Mouse (Mus musculus): Measurements from ENCODE around the gene Jund. TPM values are rescaled to one million over a fixed set of nuclear protein-coding genes. Genes with fewer than 3 reads are reported as not detected.

Jund gene
- total RNA-seq, 2 experiments from 2014 or later, result 41.6 to 68.4 TPM

GRCm38 (mm10) chr8:70674109-70674508 lies 24.6 kb upstream of the Jund start:
- DNase-seq (ENCODE audit: low spot score), result no peak

- no peak for DNase-seq (ENCODE audit: low spot score)
Measured at GRCm38 (mm10) chr8:70674716-70675115, 24.0 kb upstream of the Jund start.

DNA sequence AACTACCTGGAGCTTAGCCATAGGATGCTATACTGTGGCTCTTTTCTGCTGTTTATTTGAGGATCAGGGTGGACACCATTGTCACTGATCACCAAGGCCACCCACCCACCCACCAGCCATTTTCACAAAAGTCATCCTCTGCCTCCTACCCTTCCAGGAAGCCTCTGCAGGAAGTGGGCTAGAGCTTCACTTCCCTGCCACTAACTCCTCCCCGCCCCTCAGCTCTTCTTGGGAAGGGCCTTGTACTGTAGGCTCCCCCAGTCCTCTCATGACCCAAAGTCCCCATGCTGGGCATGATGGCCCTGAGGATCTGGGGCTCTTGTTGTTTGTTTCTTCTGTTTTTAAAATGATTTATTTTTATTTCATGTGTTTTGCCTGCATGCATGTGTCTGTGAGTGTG lies 23.4 kb upstream of the Jund start:
- no peak for DNase-seq (ENCODE audit: low spot score)

DNA sequence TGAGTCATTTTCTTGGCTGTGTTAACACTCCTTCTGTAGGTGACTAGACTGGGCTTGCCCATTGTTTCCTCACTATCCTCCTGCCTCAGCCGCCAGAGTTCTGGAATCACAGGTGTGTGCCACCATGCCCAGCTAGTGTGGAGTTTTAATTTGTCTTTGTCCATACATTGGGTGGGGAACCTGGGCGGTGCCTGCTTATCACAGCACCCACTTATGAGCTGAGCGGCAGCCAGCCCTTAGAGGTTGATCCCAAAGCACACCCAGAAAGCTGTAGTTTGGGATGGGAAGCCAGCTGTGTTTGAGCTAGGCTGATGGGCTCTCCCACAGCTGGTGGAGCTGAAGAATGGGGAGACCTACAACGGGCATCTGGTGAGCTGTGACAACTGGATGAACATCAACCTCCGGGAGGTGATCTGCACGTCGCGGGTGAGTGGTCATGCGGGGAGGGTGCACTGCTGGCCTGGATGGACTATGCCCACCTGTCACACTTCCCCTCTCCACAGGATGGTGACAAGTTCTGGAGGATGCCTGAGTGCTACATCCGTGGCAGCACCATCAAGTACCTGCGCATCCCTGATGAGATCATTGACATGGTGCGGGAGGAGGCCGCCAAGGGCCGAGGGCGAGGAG lies 21.2 kb upstream of the Jund start:
- DNase-seq (ENCODE audit: low spot score), result no peak

GRCm38 (mm10) chr8:70678679-70679078 lies 20.1 kb upstream of the Jund start:
- DNase-seq (ENCODE audit: low spot score), result no peak

DNA sequence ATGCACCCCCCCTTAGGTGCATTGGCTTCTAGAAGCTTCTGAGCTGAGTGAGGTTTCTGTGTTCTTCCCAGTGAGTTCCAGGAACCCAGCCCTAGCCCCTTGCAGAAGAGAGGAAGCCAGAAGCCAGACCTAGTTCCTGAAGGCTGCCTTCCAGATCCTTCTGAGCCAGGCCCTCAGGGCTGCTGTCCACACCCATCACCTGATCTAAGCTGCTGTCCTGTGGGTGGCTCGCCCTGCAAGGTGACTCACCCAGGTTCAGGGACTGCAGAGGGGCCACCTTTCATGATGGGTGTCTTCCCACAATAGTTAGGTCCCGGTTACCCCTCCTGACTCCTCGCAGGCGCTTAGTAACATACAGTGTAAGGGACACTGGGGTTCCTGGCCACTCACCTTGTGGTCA lies 19.3 kb upstream of the Jund start:
- DNase-seq (ENCODE audit: low spot score), result no peak

DNA sequence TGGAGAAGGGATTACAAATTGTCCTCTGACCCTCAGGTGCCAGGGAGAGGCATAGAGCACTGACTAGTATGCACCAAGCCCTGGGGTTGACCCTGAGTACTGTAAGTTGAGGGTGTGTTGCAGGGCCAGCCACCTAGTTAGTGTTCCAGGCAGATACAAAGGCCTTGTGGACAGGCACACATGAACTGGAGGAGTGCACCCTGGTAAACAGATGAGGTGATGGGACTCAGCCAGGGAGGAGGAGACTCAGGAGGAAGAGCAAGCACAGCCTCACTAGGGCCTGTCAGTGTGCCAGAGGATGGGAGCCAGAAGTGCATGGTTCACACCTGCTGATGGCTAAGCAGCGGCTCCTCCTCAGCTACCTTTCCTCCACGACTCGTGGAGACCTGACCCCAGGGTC lies 18.7 kb upstream of the Jund start:
- no peak for DNase-seq (ENCODE audit: low spot score)

DNA sequence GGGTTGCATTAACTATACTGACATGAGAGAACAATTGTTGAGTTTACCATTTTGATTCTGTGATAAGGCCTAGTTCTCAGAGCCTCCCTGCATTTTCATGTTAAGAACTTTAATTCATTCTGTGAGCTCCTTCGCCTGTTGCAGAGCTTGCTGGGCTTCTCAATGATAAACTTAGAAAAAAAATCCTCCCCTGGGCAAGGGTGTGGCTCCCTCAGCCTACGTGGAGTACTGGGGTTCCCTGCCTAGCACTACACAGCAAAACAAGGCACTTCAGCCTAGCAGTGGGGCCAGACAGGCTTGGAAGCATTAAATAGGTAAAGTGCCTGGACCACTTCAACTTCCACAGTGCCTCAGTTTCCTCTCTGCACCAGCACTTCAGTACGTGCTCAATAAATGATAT lies 17.3 kb upstream of the Jund start:
- DNase-seq (ENCODE audit: low spot score), result no peak

- peak; percentile 91 for DNase-seq (ENCODE audit: low spot score)
Measured at GRCm38 (mm10) chr8:70682193-70682592, 16.6 kb upstream of the Jund start.

- no peak for DNase-seq (ENCODE audit: low spot score)
Measured at GRCm38 (mm10) chr8:70682692-70683091, 16.1 kb upstream of the Jund start.

DNA sequence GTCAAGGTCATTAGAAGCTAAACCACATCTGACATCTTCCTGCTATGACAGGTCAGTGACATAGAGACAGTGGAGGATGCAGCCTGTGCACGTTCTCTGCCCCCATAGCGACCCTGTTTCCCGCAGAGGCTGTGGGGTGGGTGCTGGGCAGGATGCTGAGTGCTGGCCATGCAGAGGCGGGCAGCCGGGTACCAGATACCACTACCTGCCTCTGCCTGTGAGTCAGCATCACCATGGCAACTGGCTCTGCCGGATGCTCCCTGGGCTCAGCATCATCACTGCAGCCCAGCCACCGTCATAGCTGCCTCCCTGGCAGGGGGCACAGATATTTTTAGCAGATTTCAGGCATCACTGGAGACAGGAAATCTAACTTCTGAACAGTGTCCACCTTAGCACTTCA lies 14.5 kb upstream of the Jund start:
- DNase-seq (ENCODE audit: low spot score), result no peak

DNA sequence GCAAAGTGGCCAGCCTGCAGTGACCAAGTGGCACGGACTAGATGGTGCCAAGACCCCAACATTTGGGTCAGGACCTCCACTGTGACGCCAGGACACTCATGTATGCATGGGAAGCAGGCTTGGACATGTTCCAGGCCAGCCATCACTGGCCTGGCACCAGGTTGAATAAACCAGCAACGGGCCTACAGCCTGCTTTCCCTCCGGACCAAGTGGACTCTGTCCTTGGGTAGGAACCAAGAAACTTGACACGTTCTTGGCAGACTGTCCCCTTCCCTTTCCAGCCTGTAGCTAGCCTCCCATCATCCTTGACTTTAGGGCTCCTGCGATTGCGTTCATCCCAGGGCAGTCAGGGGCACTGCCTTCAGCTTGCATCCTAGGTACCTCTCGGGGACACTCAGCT lies 11.2 kb upstream of the Jund start:
- DNase-seq (ENCODE audit: low spot score), result peak; percentile 90

DNA sequence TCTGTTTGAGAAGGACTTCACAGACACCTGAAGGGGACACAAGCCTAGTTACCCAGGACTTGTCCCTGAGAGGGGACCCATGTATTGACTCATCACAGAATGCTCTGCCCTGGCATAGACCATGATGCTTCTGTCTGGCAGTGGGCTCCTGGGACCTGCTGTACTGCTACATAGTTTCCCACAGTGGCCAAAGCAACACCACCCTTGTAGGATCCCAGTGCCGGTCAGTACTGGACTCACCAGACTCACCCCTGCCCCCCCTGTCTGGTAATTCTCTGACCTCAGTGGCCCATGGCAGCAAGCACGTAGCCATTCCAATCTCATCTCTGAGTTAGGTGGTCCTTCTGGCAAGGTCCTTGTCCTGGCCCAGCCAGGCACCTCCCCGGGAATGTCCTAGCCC lies 10.6 kb upstream of the Jund start:
- no peak for DNase-seq (ENCODE audit: low spot score)

GRCm38 (mm10) chr8:70689892-70690390 lies 8.8 kb upstream of the Jund start:
- no peak for DNase-seq (ENCODE audit: low spot score)

DNA sequence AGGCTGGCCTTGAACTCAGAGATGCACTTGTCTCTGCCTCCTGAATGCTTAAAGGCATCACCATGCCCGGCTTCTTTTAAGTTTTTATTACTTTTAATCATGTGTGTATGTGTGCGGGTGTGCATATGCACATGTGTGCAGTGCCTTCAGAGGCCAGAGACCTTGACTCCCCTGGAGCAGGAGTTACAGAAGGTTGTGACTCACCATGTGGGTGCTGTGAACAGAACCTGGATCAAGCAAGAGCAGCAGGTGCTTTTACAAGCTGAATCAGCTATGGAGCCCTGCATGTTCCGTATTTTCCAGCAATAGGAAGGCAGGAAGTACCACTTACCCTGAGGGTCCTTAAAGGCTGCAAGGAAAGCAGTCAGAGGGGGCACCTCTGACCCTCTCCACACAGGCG lies 7.5 kb upstream of the Jund start:
- no peak for DNase-seq (ENCODE audit: low spot score)

DNA sequence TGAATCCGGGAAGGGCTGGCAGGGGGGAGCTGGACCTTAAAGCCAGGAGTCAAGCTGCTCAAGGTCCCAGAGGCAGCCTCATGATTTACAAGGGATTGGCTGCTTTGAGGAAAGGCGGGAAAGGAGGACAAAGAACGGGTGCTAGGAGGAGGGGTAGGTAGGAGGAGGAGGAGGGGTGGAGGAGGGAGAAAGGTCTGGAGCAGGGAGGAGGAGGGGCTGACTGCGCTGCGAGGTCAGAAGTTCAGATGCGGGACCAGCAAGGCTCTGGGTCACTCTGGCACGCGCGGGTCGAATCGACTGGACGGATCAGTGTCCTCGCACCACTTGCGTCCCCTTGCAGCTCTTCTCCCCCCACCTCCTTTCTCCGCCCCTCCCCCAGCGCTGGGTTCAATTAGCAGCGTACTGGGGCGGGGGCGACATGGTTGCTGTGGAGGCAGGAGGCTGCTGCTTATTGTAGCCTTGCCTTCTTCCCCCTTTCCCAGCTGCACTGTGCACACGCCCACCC lies 7.0 kb upstream of the Jund start:
- no peak for DNase-seq (ENCODE audit: low spot score)

DNA sequence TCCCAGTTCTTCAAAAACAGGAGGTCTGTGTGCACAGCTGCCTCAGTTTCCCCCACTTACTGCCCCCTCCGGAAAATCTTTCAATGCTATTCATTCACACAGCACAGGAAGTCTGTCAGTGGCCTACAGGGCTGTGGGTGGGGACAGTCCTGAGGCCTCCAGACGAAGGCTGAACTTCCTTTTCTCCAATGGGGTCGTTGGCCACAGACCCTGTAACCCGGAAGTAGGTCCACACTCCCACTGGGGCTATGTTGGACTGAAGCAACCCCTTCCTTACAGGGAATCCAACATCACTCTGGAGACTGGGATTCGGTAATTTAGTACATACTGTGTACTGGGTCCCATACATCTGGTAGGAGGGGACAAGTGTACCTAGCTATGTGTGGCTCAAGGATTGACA lies 5.1 kb upstream of the Jund start:
- DNase-seq (ENCODE audit: low spot score), result no peak

DNA sequence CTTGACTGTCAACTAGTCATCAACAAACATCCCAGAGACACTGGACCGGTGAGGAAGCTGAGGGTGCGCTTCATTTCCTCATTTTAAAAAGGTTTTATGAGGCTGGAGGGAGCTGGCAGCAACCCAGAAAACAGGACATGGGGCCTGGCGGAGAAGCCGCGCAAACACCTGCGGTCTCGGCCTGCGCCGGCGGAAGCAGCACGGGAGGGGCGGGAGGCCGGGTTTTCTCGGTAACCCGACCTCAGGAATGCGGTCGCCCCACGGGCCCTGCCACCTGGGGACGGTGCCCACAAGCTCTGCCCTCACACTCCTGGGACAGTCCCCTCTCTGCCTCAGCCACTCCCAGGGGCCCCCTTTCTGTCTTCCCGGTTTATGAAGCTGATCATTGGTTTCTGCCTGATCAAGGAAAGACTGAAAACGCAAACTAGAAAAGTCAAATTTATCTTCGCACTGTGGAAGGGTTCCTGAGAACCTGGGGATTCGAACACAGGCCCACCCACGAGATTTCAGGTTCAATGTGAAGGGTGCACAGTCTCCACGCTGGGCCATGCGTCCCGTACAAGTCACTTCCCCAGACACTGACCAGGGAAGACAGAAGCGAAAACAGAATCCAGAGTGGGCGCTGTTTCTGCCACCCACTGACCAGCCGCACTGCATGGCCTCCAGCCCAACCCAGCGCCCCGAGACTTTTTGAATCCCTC lies 3.3 kb upstream of the Jund start:
- peak; percentile 64 for DNase-seq (ENCODE audit: low spot score)

GRCm38 (mm10) chr8:70696019-70696885 lies 2.5 kb upstream of the Jund start:
- DNase-seq (ENCODE audit: low spot score), result peak; percentile 72

DNA sequence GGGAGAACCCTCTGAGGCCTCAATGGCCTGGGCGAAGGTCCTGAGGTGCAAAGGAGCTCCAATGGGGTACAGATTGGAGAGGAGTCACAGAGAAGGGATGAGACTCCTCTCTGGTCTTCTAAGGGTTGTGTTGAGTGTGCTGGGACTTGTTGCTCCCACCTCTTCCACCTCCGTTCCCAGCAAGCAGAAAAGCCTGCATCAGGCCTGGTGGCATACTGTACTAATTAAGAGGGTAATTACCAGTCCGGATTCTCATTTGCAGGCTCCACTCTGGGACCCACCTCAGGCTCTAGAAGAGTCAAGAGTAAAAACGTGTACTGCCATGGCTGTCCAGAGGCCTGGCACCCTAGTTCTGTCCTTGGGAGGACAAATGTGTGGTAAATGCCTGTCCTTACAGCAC lies 1.8 kb upstream of the Jund start:
- no peak for DNase-seq (ENCODE audit: low spot score)

DNA sequence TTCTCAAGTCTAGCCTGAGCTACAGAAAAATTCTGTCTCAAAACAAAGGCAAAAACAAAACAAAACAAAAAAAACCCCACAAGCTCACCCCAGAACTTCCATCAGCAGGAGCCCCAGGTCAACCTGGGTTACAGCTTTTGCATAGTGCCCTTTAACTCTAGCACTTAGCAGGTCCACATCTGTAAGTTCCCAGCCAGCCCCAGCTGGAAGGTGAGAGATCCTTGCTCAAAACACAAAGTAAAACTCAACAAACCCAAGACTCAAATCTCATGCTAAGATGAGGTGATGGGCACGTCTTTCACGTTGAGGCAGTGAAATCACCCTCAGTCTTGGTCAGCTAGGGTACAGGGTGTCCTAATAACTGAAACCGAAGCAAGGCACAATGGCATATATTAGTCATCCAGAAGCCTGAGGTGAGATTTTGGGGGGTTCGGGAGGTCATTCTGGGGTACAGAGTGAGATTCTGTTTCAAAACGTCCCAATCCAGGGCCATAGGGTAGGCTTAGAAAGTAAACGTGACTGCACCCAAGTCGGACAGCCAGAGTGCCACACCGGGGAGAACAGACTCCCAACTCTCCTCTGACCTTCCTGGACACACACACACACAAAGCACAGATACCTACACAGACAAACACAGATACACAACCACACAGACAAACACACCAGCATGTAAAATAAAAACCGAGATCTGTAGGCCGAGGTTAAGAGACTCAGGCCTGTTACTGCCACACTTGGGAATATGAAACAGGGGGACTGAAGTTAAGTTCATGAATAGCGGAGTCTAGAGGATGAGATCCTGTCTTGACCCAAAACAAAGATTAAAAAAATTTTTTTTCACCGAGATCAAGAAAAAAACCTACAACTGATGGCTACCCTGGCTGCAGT lies 1.1 kb upstream of the Jund start:
- no peak for DNase-seq (ENCODE audit: low spot score)

All from gastrocnemius, adult 18-20 months (tissue).